Mouse (Mus musculus): ENCODE measurements at regions not wholly inside any gene's neighbourhood (a gene's known extent, or its start where the extent isn't known, plus 50 kb on each side); places are given as distances from the start of the nearest gene placed in this dataset.

- no peak for TF ChIP-seq CTCF (conservative IDR thresholded peaks at IDR 0.05; ENCODE audit: low read length)
- TF ChIP-seq POU5F1 (IDR thresholded peaks at IDR 0.05; ENCODE audit: borderline replicate concordance, low read length), result no peak
- no peak for TF ChIP-seq NANOG (IDR thresholded peaks at IDR 0.05; ENCODE audit: borderline replicate concordance, low read length)
Observed at GRCm38 (mm10) chr13:25560339-25560738, 290.0 kb upstream of the Nrsn1 start.
